Mouse (Mus musculus): ENCODE measurements around the gene Map3k5.

Gene Map3k5

DNA sequence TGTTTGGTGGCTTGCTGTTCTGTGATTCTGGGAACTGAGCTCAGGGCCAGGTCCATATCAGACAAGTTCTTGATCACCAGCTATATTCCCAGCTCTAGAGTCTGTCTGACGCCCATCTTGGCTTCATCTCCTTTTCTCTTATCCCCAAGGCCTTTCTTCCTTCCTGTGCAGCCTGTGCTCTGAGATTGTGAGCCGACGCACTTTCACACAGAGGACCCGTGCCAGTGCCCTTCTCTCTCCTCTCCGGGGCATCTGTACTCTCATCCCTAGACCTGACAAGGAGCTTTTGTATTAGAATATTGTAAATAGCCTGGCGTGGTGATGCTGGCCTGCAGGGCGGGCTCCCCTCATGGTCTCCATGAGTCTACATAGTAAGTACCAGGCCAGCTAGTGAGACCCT is 221.1 kb downstream of the Map3k5 start:
- in situ Hi-C loops (cut with MboI; ENCODE audit: low pct_unique_long_range_greater_than_20kb in 1 of 2, low sequenced_read_pairs in 2 of 2, unreplicated experiment in 1 of 2), result no loop called here

DNA sequence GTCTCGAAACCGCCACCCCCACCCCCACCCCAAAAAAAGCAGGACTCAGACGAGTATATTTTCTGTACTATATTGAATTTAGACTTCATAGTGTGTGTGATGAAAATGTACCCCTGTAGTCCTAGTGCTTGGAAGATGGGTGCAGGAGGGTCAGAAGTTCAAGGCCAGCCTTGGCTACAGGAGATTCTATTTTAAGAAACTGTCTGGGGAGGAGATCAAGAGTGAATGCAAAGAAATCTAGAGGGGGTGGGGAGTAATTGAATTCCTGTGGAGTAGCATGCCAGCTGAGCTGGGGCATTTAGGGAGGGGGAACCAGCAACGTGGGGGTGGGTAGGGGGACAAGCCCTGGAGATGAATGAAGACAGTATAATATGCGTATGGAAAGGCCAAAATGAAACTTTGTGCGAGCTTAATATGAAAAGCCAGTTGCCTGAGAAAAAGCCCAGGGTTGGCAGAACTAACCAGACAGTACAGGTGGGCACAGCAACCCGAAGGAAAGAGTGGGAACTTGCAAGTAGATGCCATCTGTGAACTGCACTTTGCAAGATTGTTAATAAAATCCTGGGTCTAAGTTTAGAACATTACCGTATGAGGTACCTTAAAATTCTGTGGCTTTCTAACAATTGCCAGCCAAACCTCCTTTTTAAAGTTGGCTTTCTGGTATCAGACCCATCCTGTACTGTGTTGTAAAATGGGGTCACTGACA is 222.9 kb downstream of the Map3k5 start:
- in situ Hi-C loops (cut with MboI; ENCODE audit: low pct_unique_long_range_greater_than_20kb in 1 of 2, low sequenced_read_pairs in 2 of 2, unreplicated experiment in 1 of 2), result no loop called here

DNA sequence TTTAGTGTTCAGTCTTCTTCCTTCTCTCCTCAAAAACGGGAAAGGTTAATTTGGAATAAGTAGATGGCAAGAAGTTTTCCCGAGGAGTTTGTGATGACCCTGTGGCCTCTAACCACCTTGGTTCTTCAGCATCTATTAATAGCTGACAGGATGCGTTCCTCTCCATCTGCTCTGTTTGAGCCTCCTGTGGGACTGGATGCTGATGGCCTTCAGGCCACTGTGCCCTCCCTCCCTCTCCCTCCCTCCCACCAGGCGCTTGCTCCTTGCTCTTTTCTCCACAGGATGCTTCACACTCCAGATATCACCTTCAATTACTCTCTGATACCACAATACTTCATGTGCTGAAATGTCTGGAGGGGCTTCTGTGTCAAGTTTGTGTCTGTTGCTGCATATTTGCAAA is 224.5 kb downstream of the Map3k5 start:
- in situ Hi-C loops (cut with MboI; ENCODE audit: low pct_unique_long_range_greater_than_20kb in 1 of 2, low sequenced_read_pairs in 2 of 2, unreplicated experiment in 1 of 2), result no loop called here

DNA sequence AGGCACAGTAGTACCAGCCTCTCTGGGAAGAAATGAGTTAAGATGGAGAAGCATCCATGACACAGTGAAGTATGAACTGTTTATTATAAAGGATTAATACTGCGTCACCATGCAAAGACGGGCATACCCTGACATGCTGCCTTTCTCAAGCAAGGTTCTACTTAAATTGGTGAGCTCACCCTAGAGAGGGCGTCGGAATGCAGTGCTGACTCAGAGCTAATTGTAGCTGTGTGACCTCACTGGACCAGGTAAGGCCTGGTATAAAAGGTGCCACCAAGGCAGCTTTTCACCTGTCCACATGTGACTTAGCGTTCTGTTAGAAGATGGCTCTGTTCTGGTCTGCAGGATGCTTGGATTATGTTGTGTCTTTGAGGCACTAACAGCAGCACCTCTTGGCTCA is 225.0 kb downstream of the Map3k5 start:
- in situ Hi-C loops (cut with MboI; ENCODE audit: low pct_unique_long_range_greater_than_20kb in 1 of 2, low sequenced_read_pairs in 2 of 2, unreplicated experiment in 1 of 2), result no loop called here

DNA sequence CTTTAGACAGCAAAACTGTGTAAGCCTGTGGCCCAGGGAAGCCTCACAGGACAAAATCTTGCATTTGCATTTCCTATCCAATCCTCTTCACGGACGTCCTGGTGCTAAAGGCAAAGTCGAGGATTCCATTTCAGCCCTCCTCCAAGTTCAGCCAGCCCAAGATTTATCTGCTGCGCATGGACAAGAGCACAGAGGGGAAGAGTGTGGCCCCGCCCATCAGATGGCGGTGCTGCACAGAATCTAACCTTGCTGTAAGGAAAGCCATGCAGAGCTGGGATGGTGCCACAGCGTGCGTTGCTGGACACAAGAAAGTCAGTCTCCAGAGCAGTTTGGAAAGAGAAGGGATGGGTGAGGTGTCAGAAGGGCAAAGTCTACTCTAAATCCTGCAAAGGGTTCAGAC is 226.6 kb downstream of the Map3k5 start:
- in situ Hi-C loops (cut with MboI; ENCODE audit: low pct_unique_long_range_greater_than_20kb in 1 of 2, low sequenced_read_pairs in 2 of 2, unreplicated experiment in 1 of 2), result no loop called here

DNA sequence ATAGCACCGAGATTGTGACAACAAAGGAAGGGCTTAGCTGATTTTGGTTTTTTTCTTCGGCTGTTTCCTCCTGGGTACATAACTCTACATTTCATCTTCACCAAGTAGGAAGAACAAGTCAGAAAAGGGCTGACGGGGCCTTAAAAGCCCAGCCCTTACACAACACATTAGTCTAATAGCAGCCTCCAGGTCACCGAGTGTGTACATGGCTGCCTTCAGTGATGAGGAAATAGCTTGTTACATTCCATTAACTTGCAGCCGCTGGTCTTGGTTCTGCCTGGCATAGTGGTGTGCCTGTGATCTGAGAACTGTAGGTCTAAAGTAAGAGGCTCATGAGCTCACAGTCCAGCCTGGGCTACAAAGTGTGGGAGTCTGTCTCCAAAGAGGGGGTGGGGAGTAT is 230.5 kb downstream of the Map3k5 start:
- in situ Hi-C loops (cut with MboI; ENCODE audit: low pct_unique_long_range_greater_than_20kb in 1 of 2, low sequenced_read_pairs in 2 of 2, unreplicated experiment in 1 of 2), result no loop called here

DNA sequence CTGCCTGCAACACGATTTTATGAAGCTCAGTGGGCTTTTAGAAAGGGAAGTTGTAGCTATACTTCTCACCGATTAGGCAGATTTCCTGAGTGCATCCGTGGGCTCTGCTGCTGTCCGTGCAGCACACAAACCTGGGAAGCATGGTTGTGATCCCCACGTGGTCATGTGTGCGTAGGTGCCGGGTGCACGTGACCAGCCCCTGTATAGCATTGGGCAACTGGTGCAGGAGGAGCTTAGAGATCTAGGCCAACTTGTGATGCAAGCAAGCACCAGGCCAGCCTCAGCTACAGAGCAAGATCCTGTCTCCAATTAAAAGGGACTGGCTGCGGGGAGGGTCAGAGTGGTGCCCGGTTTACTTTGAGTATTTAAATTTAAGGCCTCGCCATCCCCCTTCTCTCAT is 232.5 kb downstream of the Map3k5 start:
- in situ Hi-C loops (cut with MboI; ENCODE audit: low pct_unique_long_range_greater_than_20kb in 1 of 2, low sequenced_read_pairs in 2 of 2, unreplicated experiment in 1 of 2), result no loop called here

DNA sequence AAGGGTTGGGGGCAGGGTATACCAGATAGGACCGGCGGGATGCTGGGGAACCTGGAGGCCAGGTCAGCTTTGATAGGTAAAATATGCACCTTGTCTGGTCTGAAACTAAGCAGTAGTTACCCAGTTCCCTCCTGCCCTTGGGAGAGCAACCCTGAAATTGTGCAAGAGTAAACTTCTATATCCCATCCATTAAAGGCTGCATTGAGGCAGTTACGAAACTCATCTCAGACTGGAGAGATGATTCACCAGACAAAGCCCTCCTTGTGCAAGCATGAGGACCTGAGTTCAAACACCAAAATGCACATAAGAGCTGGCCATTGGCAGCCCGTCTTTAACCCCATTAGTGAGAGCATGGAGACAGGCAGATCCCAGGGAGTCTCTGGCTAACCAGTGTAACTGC is 233.2 kb downstream of the Map3k5 start:
- in situ Hi-C loops (cut with MboI; ENCODE audit: low pct_unique_long_range_greater_than_20kb in 1 of 2, low sequenced_read_pairs in 2 of 2, unreplicated experiment in 1 of 2), result no loop called here

DNA sequence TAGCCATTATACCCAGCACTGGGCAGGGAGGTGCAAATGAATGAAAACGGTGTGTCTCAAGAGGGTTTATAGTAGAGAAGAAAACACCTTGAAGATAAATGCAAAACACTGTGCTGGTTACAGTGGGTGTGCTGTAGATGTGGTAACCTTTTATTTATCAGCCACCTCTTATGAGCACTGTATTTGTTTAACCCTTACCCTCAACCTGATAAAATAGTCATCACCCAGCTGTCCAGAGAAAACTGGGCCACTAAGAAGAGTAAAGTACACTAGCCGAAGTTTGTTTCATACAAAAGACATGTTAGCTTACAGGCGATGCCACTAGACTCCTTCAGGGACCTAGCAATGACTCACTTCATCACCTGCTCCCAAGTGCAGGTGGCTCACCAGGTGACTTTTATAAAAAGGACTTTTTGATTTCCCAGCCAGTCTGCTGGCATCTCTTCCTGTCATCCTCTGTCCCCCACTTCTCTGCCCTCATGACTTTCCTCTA is 235.0 kb downstream of the Map3k5 start:
- in situ Hi-C loops (cut with MboI; ENCODE audit: low pct_unique_long_range_greater_than_20kb in 1 of 2, low sequenced_read_pairs in 2 of 2, unreplicated experiment in 1 of 2), result no loop called here

DNA sequence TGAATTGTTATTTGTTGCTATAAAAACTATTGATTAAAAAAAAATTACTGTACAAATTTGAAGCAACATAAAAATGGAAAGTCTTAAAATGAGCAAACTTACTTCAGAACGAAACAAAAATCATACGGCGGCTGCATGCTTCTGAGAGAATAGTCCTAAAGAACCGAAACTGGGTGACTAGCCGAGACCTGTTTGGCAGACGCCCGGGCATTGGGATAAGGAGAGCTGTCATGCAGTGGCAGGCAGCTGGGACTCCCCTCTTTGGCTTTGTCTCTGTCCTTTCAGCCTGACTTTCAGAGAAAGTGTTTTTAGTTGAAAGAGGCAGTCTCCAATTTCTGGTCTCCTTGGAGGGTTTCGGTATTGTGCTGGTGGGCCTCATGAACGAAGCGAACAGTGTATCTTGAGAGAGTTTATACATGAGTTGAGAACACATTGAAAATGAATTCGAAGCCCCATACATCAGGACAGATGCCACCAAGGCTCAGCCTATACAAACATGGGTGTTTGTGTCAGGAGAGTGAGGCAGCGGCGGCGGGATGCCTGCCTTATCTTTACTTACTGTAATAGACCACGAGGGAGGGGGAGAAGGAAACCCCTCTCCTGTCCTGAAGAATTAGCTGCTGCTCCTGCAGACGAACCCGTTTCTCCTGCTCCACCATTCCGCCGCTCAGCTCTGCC is 235.8 kb downstream of the Map3k5 start:
- in situ Hi-C loops (cut with MboI; ENCODE audit: low pct_unique_long_range_greater_than_20kb in 1 of 2, low sequenced_read_pairs in 2 of 2, unreplicated experiment in 1 of 2), result no loop called here

DNA sequence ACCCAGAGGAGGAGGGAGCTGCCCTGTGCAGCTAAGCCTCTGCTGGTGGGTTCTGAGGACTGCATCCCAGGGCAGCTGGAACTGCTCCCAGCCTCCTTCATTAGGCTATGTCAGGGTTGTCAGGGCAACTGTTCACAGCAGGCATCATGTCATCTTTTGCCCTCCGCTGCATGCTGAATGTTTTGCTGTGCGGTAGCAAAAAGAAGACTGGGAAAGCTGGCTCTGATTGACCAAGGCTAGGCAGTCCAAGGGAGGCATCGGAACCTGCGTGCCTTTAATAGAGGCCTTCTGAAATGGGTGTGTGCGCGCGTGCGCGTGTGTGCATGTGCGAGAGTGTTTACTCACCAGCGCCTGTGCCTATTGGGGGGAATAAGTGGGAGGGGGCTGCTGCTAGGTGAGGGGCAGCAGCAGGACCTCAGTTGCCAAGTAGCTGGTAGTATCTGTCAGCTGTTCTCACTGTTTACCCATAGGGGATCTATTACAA is 236.4 kb downstream of the Map3k5 start:
- in situ Hi-C loops (cut with MboI; ENCODE audit: low pct_unique_long_range_greater_than_20kb in 1 of 2, low sequenced_read_pairs in 2 of 2, unreplicated experiment in 1 of 2), result no loop called here

DNA sequence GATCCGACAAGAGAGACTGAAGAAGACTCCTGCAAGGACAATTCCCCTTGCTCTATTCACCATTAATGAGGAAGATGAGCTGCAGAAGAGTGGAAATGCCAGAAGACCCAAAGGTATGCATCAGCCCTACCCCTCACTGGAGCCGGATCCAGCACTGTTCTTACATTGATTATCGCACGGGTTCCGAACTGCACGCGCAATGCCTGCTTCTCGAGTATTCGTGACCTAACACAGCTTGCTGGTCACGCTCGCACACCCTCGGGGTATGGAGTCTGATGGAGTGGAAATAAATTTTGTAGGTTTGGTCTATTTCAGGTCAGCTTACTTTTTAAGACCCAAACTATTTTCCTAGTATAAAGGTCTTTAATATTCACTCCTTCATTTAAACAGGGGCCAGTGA is 236.9 kb downstream of the Map3k5 start:
- in situ Hi-C loops (cut with MboI; ENCODE audit: low pct_unique_long_range_greater_than_20kb in 1 of 2, low sequenced_read_pairs in 2 of 2, unreplicated experiment in 1 of 2), result no loop called here

DNA sequence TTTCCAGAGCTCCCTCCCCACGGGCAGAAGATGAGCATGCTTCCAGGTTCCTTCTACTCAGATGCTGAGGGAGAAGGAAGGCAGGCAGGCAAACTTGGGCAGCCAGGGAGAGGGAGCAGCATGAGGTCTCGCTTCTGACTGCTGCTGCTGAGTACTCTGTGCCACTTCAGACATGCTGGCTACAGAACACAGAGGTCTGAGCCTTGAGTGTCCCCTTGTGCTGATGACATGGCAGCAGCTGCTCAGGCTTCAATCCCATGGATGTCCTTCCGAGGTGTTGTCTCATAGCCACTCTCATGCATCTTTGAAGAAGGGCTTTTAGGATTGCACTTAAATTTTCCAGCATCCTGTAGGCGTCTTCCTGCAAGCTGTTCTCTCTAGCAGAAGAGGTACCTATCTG is 237.5 kb downstream of the Map3k5 start:
- in situ Hi-C loops (cut with MboI; ENCODE audit: low pct_unique_long_range_greater_than_20kb in 1 of 2, low sequenced_read_pairs in 2 of 2, unreplicated experiment in 1 of 2), result no loop called here

DNA sequence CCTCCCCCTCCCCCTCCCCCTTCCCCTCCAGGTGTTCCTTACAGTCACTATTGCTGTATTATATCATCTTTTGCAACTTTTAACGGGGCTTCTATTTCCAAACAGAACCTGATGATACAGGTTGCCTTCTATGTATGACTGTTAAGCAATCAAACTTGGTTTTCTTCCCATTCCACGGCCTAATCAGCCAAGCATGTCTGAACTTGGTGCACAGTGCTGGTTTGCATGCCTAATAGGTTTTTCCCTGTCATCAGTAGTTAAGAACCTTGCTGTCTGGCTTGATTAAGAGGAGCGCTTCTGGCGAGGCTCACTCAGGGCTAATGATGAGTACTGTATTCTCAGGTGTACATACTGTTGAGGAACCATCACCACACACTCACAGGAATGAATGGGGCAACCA is 239.5 kb downstream of the Map3k5 start:
- in situ Hi-C loops (cut with MboI; ENCODE audit: low pct_unique_long_range_greater_than_20kb in 1 of 2, low sequenced_read_pairs in 2 of 2, unreplicated experiment in 1 of 2), result no loop called here

DNA sequence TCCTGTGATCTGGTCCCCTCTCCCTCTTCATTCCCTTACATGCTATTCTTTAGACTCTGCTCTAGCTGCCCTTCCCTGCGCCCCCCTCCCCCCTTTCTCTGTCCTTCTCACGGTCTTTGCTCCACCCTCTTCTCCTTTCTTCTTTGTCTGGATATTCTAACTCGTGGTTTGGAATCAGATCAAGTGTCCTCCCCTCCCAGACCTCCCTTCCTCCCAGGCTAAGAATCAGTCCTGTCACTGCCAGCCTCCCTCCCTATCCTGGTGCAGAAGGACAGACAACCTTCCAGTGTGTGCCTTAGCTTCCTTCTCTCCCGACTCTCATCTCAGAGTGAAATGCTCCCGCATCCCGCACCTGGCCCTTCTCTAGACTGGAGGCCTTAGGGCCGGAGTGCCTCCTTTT is 241.8 kb downstream of the Map3k5 start:
- in situ Hi-C loops (cut with MboI; ENCODE audit: low pct_unique_long_range_greater_than_20kb in 1 of 2, low sequenced_read_pairs in 2 of 2, unreplicated experiment in 1 of 2), result no loop called here

DNA sequence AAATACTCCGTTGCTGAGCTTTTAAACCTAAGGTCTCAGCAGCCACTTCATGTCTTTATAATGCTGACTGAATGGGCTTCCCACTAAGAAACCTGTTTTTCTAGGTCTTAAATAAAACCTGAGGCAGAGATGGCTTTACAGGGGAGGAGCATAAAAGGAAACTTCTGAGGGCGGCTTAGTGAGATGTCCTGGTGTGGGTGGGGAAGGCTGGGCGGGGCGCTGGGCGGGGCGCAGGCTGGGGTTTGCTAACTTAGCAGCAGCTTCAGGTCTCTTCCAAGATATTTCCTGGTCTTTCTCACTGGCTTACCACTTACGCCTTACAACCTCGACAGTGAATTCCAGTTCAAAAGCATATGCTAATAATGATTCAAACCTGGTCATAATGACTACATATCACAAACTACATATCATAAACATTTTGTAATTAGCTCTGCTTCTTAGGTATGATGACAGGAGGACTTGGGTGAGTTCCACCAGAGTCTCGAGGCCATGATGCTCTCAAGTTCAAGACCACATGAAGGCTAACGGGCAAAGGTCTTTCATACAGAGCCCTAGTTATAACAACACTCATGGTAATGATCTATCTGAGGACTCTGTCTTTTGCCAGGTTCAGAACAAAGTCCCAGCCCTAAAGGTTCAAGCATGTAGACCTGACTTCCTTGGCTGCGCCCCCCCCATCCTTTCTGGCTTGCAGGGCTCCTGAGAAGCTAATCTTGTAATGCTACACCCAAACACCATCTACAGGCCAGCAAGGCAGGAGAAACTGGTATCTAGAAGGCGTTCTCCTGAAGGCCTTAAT is 244.7 kb downstream of the Map3k5 start:
- in situ Hi-C loops (cut with MboI; ENCODE audit: low pct_unique_long_range_greater_than_20kb in 1 of 2, low sequenced_read_pairs in 2 of 2, unreplicated experiment in 1 of 2), result no loop called here

DNA sequence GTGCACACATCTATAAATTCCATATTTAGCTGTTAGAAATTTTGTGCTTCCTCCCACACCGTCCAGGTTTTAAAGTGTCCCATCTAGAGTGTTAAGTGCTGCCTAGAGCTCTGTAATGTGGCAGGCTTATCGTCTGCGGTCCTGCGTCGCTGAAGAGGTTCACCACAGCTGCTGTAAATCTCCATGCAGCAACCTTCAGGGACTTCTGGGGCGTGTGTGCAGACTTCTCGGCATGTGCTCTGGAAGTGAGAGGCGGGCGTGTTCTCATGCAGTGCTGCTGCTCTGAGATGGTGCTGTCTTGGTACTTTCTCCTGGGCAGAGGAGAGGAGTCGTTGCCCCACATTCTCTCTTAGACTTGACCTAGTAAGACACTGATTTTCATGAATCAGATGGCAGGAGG is 246.9 kb downstream of the Map3k5 start:
- in situ Hi-C loops (cut with MboI; ENCODE audit: low pct_unique_long_range_greater_than_20kb in 1 of 2, low sequenced_read_pairs in 2 of 2, unreplicated experiment in 1 of 2), result no loop called here

DNA sequence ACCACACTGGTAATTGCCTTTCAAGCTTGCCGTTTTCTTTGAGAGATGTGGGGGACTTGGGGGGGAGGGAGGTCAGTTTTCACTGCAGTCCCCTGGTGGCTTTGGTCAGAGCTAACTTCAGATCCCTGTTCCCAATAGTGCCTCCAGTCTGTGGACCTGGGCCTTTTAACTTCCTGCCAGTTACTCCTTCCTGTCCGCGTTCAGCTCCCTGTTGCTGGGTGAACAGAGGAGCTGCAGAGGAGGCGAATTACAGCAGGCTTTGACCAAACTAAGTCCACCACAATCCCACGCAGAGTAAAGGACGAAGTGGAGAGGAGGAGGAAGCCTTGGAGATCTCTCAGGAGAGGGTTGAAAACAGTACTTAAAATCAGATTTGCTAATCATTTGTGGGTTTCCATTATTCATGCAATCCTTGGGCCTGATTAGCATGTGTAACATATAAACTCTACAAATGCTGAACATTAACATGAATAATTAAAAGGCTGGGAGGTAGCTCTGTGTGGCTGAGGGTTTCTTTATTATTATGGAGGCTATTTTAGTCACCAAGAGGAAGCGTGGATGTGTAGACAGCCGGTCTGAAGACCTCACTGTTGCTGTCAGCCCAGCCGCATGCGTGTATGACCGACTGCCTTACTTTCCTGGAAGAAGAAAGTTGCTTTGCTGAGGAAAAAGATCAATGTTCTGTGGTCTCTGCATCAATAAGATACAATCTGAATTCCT is 247.6 kb downstream of the Map3k5 start:
- in situ Hi-C loops (cut with MboI; ENCODE audit: low pct_unique_long_range_greater_than_20kb in 1 of 2, low sequenced_read_pairs in 2 of 2, unreplicated experiment in 1 of 2), result no loop called here

DNA sequence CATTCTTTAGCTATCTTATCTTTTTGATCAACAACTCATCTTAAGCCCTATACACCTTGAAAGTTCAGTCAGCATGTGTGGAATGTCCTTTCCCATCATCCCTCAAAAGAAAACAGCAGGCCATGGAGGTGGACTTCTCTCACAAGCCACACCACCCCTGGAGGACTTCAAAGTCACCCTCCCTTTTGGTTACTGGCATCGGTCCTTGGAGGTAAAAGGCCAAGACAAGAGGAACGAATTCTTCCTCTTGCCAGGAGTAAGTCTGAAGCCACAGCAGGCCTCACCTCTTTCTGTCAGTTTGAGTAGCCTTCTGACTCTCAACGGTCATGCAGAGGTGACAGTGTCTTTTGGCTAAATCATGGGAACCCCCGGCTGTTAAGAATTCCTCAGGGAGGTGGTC is 250.1 kb downstream of the Map3k5 start:
- in situ Hi-C loops (cut with MboI; ENCODE audit: low pct_unique_long_range_greater_than_20kb in 1 of 2, low sequenced_read_pairs in 2 of 2, unreplicated experiment in 1 of 2), result no loop called here
